11 mouse cellular contexts compared by ENCODE assay signal in the genomic region with DNA sequence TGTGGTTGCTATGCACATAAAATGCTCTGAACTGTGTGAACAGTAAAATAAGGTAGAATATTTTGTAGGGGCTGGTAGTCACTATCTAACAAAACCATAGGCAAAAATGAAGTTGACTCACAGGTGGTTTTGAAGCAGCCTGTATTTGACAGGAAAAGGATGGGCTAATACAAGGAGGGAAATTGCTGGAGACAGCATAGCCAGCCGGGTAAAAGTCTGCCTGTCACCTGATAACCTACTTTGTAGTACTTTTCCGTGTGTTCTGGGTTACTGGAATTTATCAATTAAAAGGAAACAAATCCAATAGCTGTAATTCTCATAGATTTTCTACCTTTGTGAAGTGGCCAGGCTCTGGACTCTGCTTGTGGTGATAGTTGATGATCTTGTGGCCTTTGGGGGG. TPM values are rescaled to one million over a fixed set of nuclear protein-coding genes. Genes with fewer than 3 reads are reported as not detected.
"Had no signal": no experiment of that assay in that cellular context is flagged by ENCODE, and none has a peak within 500 bp of the region (broad histone marks: within the 10 kb centered on the region; RNA-seq: fewer than 3 reads in every experiment).

No protein-coding gene starts in this region.

RNA-seq across cellular contexts. Expression of gene Sytl3, which starts 54.6 kb away (rescaled TPM):
- polyA plus RNA-seq: limb, embryonic 10.5 days; limb, embryonic 11.5 days; limb, embryonic 12.5 days; limb, embryonic 13.5 days; liver, adult 2 months; liver, embryonic 11.5 days; liver, embryonic 12.5 days; midbrain, embryonic 11.5 days; midbrain, embryonic 12.5 days; myocyte; neural tube, embryonic 11.5 days had no signal
